Mouse (Mus musculus) lung, postnatal 4 days (tissue): ENCODE measurements around the gene Dr1.
"Not testable (repeated sequence)": the region's sequence is repeated elsewhere in the genome, so short reads cannot be mapped to it uniquely, and the experiment has no call there.

Source experiments
- DNase-seq, 2 experiments: peaks; one replicate each; pipeline ENCODE4 v3.0.0; 2021

The Dr1 gene

GRCm38 (mm10) chr5:108268127-108269062, at the start of gene Dr1:
TSS of gene Dr1 (plus strand) at chr5:108268897.
- peak; percentile 90 to 93 for DNase-seq

GRCm38 (mm10) chr5:108224077-108224476, 44.6 kb upstream of the Dr1 start:
- DNase-seq = no peak

- no peak for DNase-seq
These were observed 42.5 kb upstream of the Dr1 start for GRCm38 (mm10) chr5:108226159-108226558.

GRCm38 (mm10) chr5:108246314-108246765, 22.4 kb upstream of the Dr1 start:
- no peak for DNase-seq

- no peak for DNase-seq
These were observed 18.7 kb upstream of the Dr1 start for GRCm38 (mm10) chr5:108250033-108250432.

- DNase-seq = no peak
These were observed 13.4 kb upstream of the Dr1 start for GRCm38 (mm10) chr5:108255259-108255658.

- peak in 1 of 2 experiments; percentile 22 for DNase-seq
These were observed 6.0 kb upstream of the Dr1 start for GRCm38 (mm10) chr5:108262722-108263121.

GRCm38 (mm10) chr5:108263785-108264184, 4.9 kb upstream of the Dr1 start:
- DNase-seq = not testable (repeated sequence)

GRCm38 (mm10) chr5:108266990-108267389, 1.7 kb upstream of the Dr1 start:
- no peak for DNase-seq

GRCm38 (mm10) chr5:108269063-108269810, 540 bp downstream of the Dr1 start:
- DNase-seq = no peak

GRCm38 (mm10) chr5:108269811-108270151, 1.1 kb downstream of the Dr1 start:
- no peak for DNase-seq

GRCm38 (mm10) chr5:108270415-108270814, 1.7 kb downstream of the Dr1 start:
- DNase-seq = no peak

- DNase-seq = not testable (repeated sequence)
These were observed 2.6 kb downstream of the Dr1 start for GRCm38 (mm10) chr5:108271345-108271744.

GRCm38 (mm10) chr5:108286957-108287356, 18.3 kb downstream of the Dr1 start:
- DNase-seq = no peak

GRCm38 (mm10) chr5:108301567-108301966, 32.9 kb downstream of the Dr1 start:
- no peak for DNase-seq

GRCm38 (mm10) chr5:108312224-108313064, 43.7 kb downstream of the Dr1 start, which contains the start of gene Pigg:
TSS of gene Pigg (plus strand) at chr5:108312609.
- peak; percentile 93 for DNase-seq

- no peak for DNase-seq
These were observed 44.6 kb downstream of the Dr1 start for GRCm38 (mm10) chr5:108313065-108313860.
